Mouse (Mus musculus): ENCODE measurements around the gene Thsd4. TPM values are rescaled to one million over a fixed set of nuclear protein-coding genes. Genes with fewer than 3 reads are reported as not detected.

The Thsd4 gene
- polyA plus RNA-seq, 1 experiment, result 2.6 TPM

GRCm38 (mm10) chr9:60501504-60502179, 20.2 kb downstream of the Thsd4 start:
- Histone ChIP-seq H3K27ac (ENCODE audit: insufficient read depth, low read length) (no peak overlapping the region), H3K4me1 (ENCODE audit: control insufficient read depth, insufficient read depth, low read length) (no peaks in the 10 kb centered on the region), H3K4me3 (ENCODE audit: insufficient read depth, low read length) (no peak overlapping the region)
- TF ChIP-seq POLR2A (IDR thresholded peaks at IDR 0.05; ENCODE audit: extremely low read depth, insufficient read depth, low read length), result no peak
- TF ChIP-seq CTCF (IDR thresholded peaks at IDR 0.05; ENCODE audit: extremely low read depth, insufficient read depth, low read length), result no peak

GRCm38 (mm10) chr9:60492275-60492974, 29.4 kb downstream of the Thsd4 start:
- TF ChIP-seq CTCF (IDR thresholded peaks at IDR 0.05; ENCODE audit: extremely low read depth, insufficient read depth, low read length) (no peak), POLR2A (IDR thresholded peaks at IDR 0.05; ENCODE audit: extremely low read depth, insufficient read depth, low read length) (no peak)
- H3K4me3 ChIP-seq (ENCODE audit: insufficient read depth, low read length), result no peak overlapping the region

GRCm38 (mm10) chr9:60491489-60492100, 30.3 kb downstream of the Thsd4 start:
- no peak overlapping the region for H3K27ac ChIP-seq (ENCODE audit: insufficient read depth, low read length)
- no peak for TF ChIP-seq POLR2A (IDR thresholded peaks at IDR 0.05; ENCODE audit: extremely low read depth, insufficient read depth, low read length)
- TF ChIP-seq CTCF (IDR thresholded peaks at IDR 0.05; ENCODE audit: extremely low read depth, insufficient read depth, low read length), result no peak
- no peak overlapping the region for H3K4me3 ChIP-seq (ENCODE audit: insufficient read depth, low read length)
- no peaks in the 10 kb centered on the region for H3K4me1 ChIP-seq (ENCODE audit: control insufficient read depth, insufficient read depth, low read length)

More at GRCm38 (mm10) chr9:60492275-60492974, 29.4 kb downstream of the Thsd4 start:
- Histone ChIP-seq H3K4me1 (ENCODE audit: control insufficient read depth, insufficient read depth, low read length) (no peaks in the 10 kb centered on the region), H3K27ac (ENCODE audit: insufficient read depth, low read length) (no peak overlapping the region)

GRCm38 (mm10) chr9:60491079-60491478, 30.8 kb downstream of the Thsd4 start:
- no peak overlapping the region for H3K27ac ChIP-seq (ENCODE audit: insufficient read depth, low read length)
- H3K4me1 ChIP-seq (ENCODE audit: control insufficient read depth, insufficient read depth, low read length), result no peaks in the 10 kb centered on the region
- no peak overlapping the region for H3K4me3 ChIP-seq (ENCODE audit: insufficient read depth, low read length)
- TF ChIP-seq POLR2A (IDR thresholded peaks at IDR 0.05; ENCODE audit: extremely low read depth, insufficient read depth, low read length) (no peak), CTCF (IDR thresholded peaks at IDR 0.05; ENCODE audit: extremely low read depth, insufficient read depth, low read length) (no peak)

- no peak for TF ChIP-seq POLR2A (IDR thresholded peaks at IDR 0.05; ENCODE audit: extremely low read depth, insufficient read depth, low read length)
- no peak for TF ChIP-seq CTCF (IDR thresholded peaks at IDR 0.05; ENCODE audit: extremely low read depth, insufficient read depth, low read length)
- no peak overlapping the region for H3K4me3 ChIP-seq (ENCODE audit: insufficient read depth, low read length)
- H3K4me1 ChIP-seq (ENCODE audit: control insufficient read depth, insufficient read depth, low read length), result no peaks in the 10 kb centered on the region
- no peak overlapping the region for H3K27ac ChIP-seq (ENCODE audit: insufficient read depth, low read length)
Observed at GRCm38 (mm10) chr9:60488816-60489215, 33.0 kb downstream of the Thsd4 start.

GRCm38 (mm10) chr9:60482165-60482564, 39.7 kb downstream of the Thsd4 start:
- Histone ChIP-seq H3K27ac (ENCODE audit: insufficient read depth, low read length) (no peak overlapping the region), H3K4me3 (ENCODE audit: insufficient read depth, low read length) (no peak overlapping the region), H3K4me1 (ENCODE audit: control insufficient read depth, insufficient read depth, low read length) (no peaks in the 10 kb centered on the region)
- TF ChIP-seq POLR2A (IDR thresholded peaks at IDR 0.05; ENCODE audit: extremely low read depth, insufficient read depth, low read length) (no peak), CTCF (IDR thresholded peaks at IDR 0.05; ENCODE audit: extremely low read depth, insufficient read depth, low read length) (no peak)

- H3K4me1 ChIP-seq (ENCODE audit: control insufficient read depth, insufficient read depth, low read length), result no peaks in the 10 kb centered on the region
- H3K4me3 ChIP-seq (ENCODE audit: insufficient read depth, low read length), result no peak overlapping the region
- H3K27ac ChIP-seq (ENCODE audit: insufficient read depth, low read length), result no peak overlapping the region
- TF ChIP-seq CTCF (IDR thresholded peaks at IDR 0.05; ENCODE audit: extremely low read depth, insufficient read depth, low read length) (no peak), POLR2A (IDR thresholded peaks at IDR 0.05; ENCODE audit: extremely low read depth, insufficient read depth, low read length) (no peak)
Observed at GRCm38 (mm10) chr9:60480052-60480451, 41.8 kb downstream of the Thsd4 start.

- TF ChIP-seq POLR2A (IDR thresholded peaks at IDR 0.05; ENCODE audit: extremely low read depth, insufficient read depth, low read length), result no peak
- TF ChIP-seq CTCF (IDR thresholded peaks at IDR 0.05; ENCODE audit: extremely low read depth, insufficient read depth, low read length), result no peak
- Histone ChIP-seq H3K4me1 (ENCODE audit: control insufficient read depth, insufficient read depth, low read length) (no peaks in the 10 kb centered on the region), H3K27ac (ENCODE audit: insufficient read depth, low read length) (no peak overlapping the region), H3K4me3 (ENCODE audit: insufficient read depth, low read length) (no peak overlapping the region)
Observed at GRCm38 (mm10) chr9:60478806-60479205, 43.0 kb downstream of the Thsd4 start.

- TF ChIP-seq POLR2A (IDR thresholded peaks at IDR 0.05; ENCODE audit: extremely low read depth, insufficient read depth, low read length), result no peak
- no peak for TF ChIP-seq CTCF (IDR thresholded peaks at IDR 0.05; ENCODE audit: extremely low read depth, insufficient read depth, low read length)
- no peak overlapping the region for H3K27ac ChIP-seq (ENCODE audit: insufficient read depth, low read length)
- H3K4me3 ChIP-seq (ENCODE audit: insufficient read depth, low read length), result no peak overlapping the region
- H3K4me1 ChIP-seq (ENCODE audit: control insufficient read depth, insufficient read depth, low read length), result no peaks in the 10 kb centered on the region
Observed at GRCm38 (mm10) chr9:60477991-60478750, 43.7 kb downstream of the Thsd4 start.

All from cortical plate, adult 2 months (tissue).